Mouse (Mus musculus) c-Kit-positive CD71-positive TER-119-negative erythroid progenitor cells, embryonic 14.5 days (primary cell): ENCODE measurements around the gene Gm20388.

ENCODE experiments used
- DNase-seq: peaks from one replicate; pipeline ENCODE4 v3.0.0-alpha.2; 2013; ENCODE audit warnings: low read depth

Gene Gm20388

GRCm38 (mm10) chr8:120491166-120491793 is 580.6 kb downstream of the Gm20388 start:
- DNase-seq = no peak

- DNase-seq = no peak
Measured at GRCm38 (mm10) chr8:120492193-120492880, 581.7 kb downstream of the Gm20388 start.

- DNase-seq = no peak
Measured at GRCm38 (mm10) chr8:120492881-120493220, 582.2 kb downstream of the Gm20388 start.

DNA sequence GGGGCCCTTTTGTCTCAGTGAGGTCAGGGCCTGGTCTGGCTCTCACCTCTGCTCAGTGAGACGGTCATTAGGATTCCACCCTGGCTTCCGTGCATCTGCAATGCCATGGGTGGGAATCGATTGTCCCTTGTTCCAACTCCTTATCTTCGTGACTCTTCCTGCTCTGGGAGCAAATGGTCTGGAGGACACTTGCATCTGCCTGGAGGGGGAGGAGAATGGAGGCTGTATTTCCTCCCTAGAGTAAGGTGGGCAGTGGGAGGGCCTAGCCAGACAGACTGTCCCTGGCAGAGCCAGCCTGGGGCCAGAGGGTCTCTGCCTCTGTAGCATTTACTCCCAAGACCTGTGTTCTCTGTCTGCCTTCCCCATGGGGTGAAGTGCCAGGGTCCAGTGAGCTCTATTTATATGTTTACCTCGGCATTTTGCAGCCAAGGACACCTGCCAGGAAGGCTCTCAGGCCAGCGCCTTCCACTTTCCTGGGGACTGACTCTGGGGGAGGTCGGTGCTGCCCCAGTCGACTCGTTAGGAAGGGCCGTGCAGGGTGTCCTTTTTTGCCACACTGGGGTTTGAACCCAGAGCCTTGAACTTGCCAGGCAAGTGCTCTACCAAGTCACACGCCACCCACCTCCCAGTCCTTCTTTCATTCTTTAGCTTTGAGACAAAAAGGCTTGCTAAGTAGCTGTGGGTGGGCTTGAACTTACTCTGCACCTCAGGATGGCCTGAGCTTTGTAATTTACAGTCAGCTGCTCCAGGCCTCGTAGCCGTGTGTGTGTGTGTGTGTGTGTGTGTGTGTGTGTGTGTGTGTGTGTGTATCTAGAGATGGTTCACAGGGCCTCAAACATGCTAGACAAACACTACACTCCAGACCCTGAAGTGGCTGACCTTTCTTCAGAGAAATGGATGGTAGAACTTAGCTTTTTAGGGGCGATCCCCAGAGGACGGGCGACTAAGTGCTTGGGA is 583.1 kb downstream of the Gm20388 start:
- DNase-seq = no peak

DNA sequence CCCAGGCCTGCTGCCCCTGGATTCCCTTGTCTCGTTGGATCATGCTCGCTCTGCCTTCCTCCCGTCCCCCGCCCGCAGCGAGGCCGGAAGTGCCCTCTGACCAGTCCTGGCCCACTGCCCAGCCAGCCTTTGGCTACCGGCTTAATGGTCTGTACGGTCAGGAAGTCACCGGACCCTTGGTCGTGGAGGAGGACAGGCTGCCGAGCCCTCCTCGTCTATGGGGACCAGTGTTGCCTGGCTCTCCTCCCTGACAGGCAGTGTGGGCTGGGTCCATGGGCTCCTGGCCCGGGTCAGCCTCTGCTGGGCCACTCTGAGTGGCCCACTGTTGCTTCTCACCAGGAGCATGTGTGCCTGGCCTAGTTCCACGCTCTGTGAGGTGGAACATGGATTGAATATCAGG is 584.3 kb downstream of the Gm20388 start:
- DNase-seq = no peak

DNA sequence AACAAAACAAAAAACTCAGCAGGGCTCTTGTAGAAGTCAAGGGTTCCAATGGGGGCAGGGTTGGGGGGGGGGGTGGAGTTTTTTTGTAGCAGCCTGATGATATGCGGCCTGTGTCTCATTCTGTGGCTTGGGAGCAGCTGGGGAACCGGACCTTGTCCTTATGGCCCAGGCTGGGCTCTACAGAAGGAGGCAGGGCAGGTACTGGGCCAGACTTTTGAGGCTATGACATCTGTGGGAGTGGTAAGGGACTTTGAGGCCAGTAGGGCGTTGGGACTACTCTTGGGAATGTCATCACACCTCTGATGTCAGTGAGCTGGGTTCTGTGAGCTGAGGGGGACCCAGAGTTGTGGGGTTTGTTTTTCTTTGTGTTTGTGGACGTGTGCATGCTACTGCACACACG is 584.8 kb downstream of the Gm20388 start:
- DNase-seq = no peak

DNA sequence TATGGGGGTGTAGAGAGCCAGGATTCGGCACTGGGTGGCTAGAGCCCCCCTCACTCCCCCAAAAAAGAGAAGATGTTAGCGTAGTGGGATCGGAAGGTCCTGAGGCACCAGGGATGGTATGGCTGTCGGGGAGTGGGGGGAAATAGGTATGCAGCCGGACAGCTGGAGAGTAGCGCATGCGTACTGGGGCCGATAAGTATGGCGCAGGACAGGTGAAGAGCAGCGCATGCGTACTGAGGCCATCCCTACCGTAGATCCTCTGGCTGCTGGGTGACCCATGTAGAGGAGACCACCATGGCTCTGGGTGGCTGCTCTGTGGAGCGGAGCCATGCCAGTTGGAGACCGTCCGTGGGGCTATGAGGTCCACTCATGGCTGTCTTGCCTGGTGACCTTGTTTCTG is 585.8 kb downstream of the Gm20388 start:
- DNase-seq = no peak

DNA sequence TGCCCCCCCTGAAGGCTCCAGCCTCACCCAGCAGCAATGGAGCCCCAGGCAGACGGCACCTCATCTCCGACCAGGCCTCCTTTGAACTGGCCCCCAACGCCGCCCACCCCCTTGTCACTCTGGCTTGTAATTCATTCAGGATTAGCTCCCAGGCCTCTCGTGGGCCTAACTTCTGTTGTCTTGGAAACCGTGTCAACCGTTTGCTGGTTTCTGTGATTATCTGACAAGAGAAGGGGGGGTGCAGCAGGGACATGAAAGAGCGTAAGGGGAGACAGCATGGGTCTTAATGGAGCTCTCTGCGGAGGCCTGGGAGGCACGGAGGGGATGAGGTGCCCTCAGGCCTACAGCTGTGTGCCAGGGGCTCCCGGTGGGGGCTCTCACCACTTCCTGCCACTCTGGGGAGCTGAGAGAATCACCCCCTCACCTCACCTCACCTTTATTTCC is 586.9 kb downstream of the Gm20388 start:
- no peak for DNase-seq

GRCm38 (mm10) chr8:120498349-120498831 is 587.7 kb downstream of the Gm20388 start:
- DNase-seq = peak; percentile 65

- no peak for DNase-seq
Measured at GRCm38 (mm10) chr8:120498926-120499605, 588.4 kb downstream of the Gm20388 start.

DNA sequence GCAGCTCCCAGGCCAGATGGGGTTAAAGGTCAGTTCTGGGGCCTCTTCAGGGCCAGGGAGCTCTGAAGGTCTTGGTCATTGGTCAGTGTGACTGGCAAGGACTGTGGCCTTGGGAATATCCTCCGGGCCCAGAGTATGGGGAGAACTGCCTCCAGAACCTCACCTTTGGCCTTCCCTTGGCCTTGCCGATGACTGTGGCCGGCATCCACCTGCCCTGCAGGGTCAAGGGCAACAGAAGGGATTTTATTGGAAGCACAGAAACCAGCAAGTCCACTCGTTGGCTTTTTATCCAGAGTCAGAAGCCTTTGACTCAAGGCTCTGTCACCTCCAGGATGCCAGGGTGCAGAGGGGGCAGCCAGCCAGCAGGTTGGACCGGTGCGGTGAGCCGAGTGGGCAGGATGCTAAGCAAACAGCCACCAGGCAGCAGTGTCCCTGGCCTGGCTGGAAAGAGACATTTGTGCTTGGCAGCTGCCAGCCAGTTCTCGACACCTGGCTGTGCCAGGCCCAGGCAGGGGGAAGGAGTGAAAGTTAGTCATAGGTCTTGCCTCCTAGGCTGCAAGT is 590.1 kb downstream of the Gm20388 start:
- no peak for DNase-seq

DNA sequence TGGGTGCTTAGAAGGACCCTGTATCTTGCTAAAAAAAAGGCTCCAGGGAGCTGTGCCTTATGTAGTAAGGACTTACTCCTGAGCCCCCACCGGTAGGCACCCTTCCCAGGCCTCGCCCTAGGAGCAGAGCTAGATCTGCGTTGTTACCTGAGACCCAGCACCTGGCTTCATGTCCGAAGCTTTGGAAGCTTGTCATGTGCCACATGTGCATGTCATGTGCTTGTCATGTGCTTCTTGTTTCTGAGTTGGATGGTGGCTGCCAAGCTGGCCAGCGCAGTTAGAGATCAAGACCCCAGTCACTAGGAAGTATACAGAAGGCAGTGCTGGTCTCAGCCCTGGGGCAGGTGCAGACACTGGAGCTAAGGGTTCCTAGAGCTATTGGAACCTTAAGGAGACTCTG is 590.8 kb downstream of the Gm20388 start:
- no peak for DNase-seq

DNA sequence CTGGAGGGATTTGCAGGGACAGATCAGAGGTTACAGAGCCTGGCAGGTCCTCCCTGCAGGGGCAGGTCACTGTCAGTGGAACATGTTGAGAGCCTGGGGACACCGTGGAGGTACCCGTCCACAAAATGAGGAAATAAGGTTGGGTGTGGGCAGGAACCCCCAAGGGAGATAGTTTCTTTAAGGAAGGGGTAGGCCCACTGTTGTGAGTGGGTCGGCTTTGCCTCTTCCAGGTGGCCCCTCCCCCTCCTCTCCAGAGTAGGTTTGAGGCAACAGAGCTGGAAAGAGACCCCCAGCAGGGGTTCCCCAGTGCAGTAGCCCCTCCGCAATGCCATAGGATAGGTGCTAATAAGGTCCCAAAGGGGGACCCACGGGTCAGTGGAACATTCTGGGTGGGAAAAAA is 591.8 kb downstream of the Gm20388 start:
- no peak for DNase-seq

DNA sequence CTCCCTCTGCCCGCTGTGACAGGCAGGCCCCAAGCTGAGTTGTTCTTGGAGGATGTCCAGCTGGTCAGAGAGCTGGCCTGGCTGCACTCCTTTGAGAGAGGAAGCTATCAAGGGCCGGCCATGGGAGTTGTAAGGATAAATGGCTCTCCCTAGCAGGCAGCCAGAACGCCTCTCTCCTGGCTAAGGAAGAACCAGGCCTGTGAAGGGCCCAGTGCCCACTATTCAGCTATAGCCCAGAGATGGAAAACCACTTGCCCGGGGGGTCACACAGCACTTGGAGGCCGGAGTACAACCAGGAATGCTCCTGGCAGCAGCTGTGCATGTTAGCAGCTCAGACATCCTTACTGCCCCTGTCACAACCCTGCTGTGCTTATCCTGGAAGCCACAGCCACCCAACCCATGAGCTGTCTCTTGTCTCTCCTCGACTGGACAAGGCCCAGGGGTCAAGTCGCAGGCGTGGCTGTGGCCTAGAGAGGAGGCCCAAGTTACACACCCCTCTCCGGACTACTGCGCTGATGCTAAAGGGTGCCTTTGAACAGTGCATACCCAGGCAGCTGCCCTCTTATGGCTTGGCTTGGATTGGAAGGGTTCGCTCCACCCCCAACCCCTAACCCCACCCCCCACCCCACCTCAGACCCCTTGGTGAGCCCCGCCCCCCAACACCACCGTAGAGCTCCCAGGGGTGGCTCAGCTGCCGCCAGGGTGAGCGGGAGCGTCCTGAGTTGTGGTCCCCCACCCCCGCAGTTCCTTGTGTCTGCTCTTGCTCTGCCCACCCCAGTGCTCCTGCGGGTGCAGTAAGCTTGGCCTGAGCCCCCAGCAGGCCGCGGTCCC is 593.8 kb downstream of the Gm20388 start:
- no peak for DNase-seq

GRCm38 (mm10) chr8:120505082-120505511 is 594.5 kb downstream of the Gm20388 start:
- DNase-seq = no peak

GRCm38 (mm10) chr8:120505619-120506310 is 595.1 kb downstream of the Gm20388 start:
- DNase-seq = no peak

DNA sequence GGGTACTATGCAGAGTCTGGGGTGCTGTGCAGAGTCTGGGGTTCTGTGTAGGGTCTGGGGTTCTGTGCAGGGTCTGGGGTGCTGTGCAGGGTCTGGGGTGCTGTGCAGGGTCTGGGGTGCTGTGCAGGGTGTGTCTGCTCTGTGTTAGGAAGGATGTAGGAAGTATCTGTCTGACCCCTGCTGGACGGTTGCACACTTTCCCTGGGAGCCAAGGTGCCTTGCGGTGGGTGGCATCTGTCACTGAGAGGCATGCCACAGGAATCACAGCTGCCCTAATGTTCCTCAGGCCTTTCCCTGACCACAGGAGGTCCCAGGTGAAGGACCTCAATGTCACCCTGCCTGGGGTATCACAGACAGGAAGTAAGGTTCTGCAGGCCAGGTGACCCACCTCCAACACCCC is 595.9 kb downstream of the Gm20388 start:
- no peak for DNase-seq

- no peak for DNase-seq
Measured at GRCm38 (mm10) chr8:120507290-120507689, 596.6 kb downstream of the Gm20388 start.

GRCm38 (mm10) chr8:120509136-120510034 is 598.7 kb downstream of the Gm20388 start:
- DNase-seq = no peak
